ENCODE assay signal across 24 mouse cellular contexts in genomic region chr5:98369426-98369825, GRCm38 (mm10). TPM values are rescaled to one million over a fixed set of nuclear protein-coding genes. Genes with fewer than 3 reads are reported as not detected.
DNase-seq lines count a peak whose midpoint lies in the region; ATAC-seq lines count a peak whose summit lies in the region.
"Had no signal": no experiment of that assay in that cellular context is flagged by ENCODE, and none has a peak within 500 bp of the region (broad histone marks: within the 10 kb centered on the region; RNA-seq: fewer than 3 reads in every experiment).

No protein-coding gene starts in this region.

- H3K4me1 ChIP-seq in midbrain, embryonic 16.5 days (ENCODE audit: control insufficient read depth, insufficient read depth, low read length): no peaks in the 10 kb centered on the region
- H3K4me1 ChIP-seq: forebrain, embryonic 12.5 days; heart, embryonic 15.5 days; hindbrain, embryonic 10.5 days; stomach, embryonic 15.5 days had no signal

- H3K4me2 ChIP-seq in midbrain, embryonic 16.5 days (ENCODE audit: low read length): no peak overlapping the region
- H3K4me2 ChIP-seq: forebrain, embryonic 12.5 days; heart, embryonic 15.5 days; stomach, embryonic 15.5 days had no signal

- 77% methylated on average over 7 of the region's 7 CpGs for WGBS in midbrain, embryonic 16.5 days

- H3K4me3 ChIP-seq in midbrain, embryonic 16.5 days (ENCODE audit: low read depth, low read length): no peak overlapping the region
- H3K4me3 ChIP-seq: forebrain, embryonic 12.5 days; heart, embryonic 15.5 days; hindbrain, embryonic 10.5 days; layer of hippocampus, adult 2 months; stomach, embryonic 15.5 days had no signal

- no peak overlapping the region for H3K9ac ChIP-seq in midbrain, embryonic 16.5 days (ENCODE audit: low read depth, low read length)
- H3K9ac ChIP-seq: forebrain, embryonic 12.5 days; heart, embryonic 15.5 days; stomach, embryonic 15.5 days had no signal

- H3K36me3 ChIP-seq in midbrain, embryonic 16.5 days (ENCODE audit: control insufficient read depth, insufficient read depth, low read length): no peaks in the 10 kb centered on the region
- H3K36me3 ChIP-seq: forebrain, embryonic 12.5 days; heart, embryonic 15.5 days; hindbrain, embryonic 10.5 days; stomach, embryonic 15.5 days had no signal

- H3K27ac ChIP-seq in midbrain, embryonic 16.5 days (ENCODE audit: low read length): no peak overlapping the region
- H3K27ac ChIP-seq: forebrain, embryonic 12.5 days; heart, embryonic 15.5 days; hindbrain, embryonic 10.5 days; layer of hippocampus, adult 2 months; stomach, embryonic 15.5 days had no signal

- H3K9me3 ChIP-seq in midbrain, embryonic 16.5 days (replicated peaks; ENCODE audit: control insufficient read depth, low read length, poor library complexity, severe bottlenecking): no peaks in the 10 kb centered on the region
- H3K9me3 ChIP-seq: forebrain, embryonic 12.5 days; heart, embryonic 15.5 days; hindbrain, embryonic 10.5 days; stomach, embryonic 15.5 days had no signal

- no peaks in the 10 kb centered on the region for H3K27me3 ChIP-seq in midbrain, embryonic 16.5 days (ENCODE audit: control insufficient read depth, insufficient read depth, low read depth, low read length)
- H3K27me3 ChIP-seq: CH12.LX; forebrain, embryonic 12.5 days; heart, embryonic 15.5 days; stomach, embryonic 15.5 days had no signal

- DNase-seq in left cerebral cortex, adult 18-20 months (ENCODE audit: low spot score in 2 of 2): peak; percentile 24 to 44
- no peak for DNase-seq in left cerebral cortex, postnatal 4 days
- peak; percentile 23 to 42 for DNase-seq in left cerebral cortex, adult 9 months (ENCODE audit: low spot score in 2 of 2)
- peak; percentile 38 to 56 for DNase-seq in right cerebral cortex, adult 2 months (ENCODE audit: low spot score in 2 of 2)
- DNase-seq in urinary bladder, postnatal 4 days (ENCODE audit: low spot score in 2 of 2): no peak
- no peak for DNase-seq in adrenal gland, postnatal 10 days
- DNase-seq: cerebellum, adult 9-11 months; kidney, adult 2 months; kidney, postnatal 14 days; liver; lung, adult 18-20 months; retina, postnatal 1 day; thymus, adult 2 months had no signal

- intact Hi-C loops in left cerebral cortex, postnatal 4 days (cut with DNase I): no loop called here

- ATAC-seq in midbrain, embryonic 16.5 days: no peak

RNA-seq across cellular contexts. Expression of gene Cfap299, which starts 40.3 kb away (rescaled TPM):
- under 1 TPM in 1 of 2 experiments, not detected in 1; 0.40 TPM for total RNA-seq in left cerebral cortex, adult 18-20 months (2021)
- 1 to 10 TPM in 1 of 2 experiments, under 1 TPM in 1; 0.70 to 1.5 TPM for total RNA-seq in left cerebral cortex, postnatal 4 days (2021)
- polyA plus RNA-seq in midbrain, embryonic 16.5 days (2015; fragmentation: Nextera tagmentation; extraction: Ambion mirVana): 2.6 and 2.9 TPM in 2 replicates
- total RNA-seq in adrenal gland, postnatal 10 days (2021): not detected
- total RNA-seq: CH12.LX; gastrocnemius, adult 8-10 months; heart, adult 8-10 months; MEL; neutrophil, adult 5-6 weeks had no signal
- polyA plus RNA-seq: heart, embryonic 15.5 days; kidney, adult 2 months; thymus, adult 2 months had no signal

Comparison
In these comparisons a context has a peak if more than half of its experiments do, and no peak if none do; other contexts are left out.
1. DNase-seq: peak in left cerebral cortex, adult 18-20 months (2 of 2), left cerebral cortex, adult 9 months (2 of 2) and right cerebral cortex, adult 2 months (2 of 2); none in left cerebral cortex, postnatal 4 days (single experiment), urinary bladder, postnatal 4 days (0 of 2) and adrenal gland, postnatal 10 days (single experiment).